Mouse (Mus musculus): ENCODE measurements at regions not wholly inside any gene's neighbourhood (a gene's known extent, or its start where the extent isn't known, plus 50 kb on each side); places are given as distances from the start of the nearest gene placed in this dataset.
A peak's percentile ranks its signal among the peaks of the same experiment; 100 is the strongest.

- WGBS: 31% methylated on average over 1 of the region's 1 CpGs
- DNase-seq: no peak
- Histone ChIP-seq H3K27ac (ENCODE audit: insufficient read depth, low read length) (no peak overlapping the region), H3K4me1 (ENCODE audit: control insufficient read depth, insufficient read depth, low read length) (no peaks in the 10 kb centered on the region), H3K4me3 (replicated peaks; ENCODE audit: insufficient read depth, low read depth, low read length) (no peak overlapping the region), H3K27me3 (ENCODE audit: control insufficient read depth, insufficient read depth, low read length) (no peaks in the 10 kb centered on the region)
- no peak for TF ChIP-seq POLR2A (IDR thresholded peaks at IDR 0.05; ENCODE audit: borderline replicate concordance, insufficient read depth, low read length)
- TF ChIP-seq CTCF (IDR thresholded peaks at IDR 0.05; ENCODE audit: borderline replicate concordance, insufficient read depth, low read depth, low read length): no peak
These were observed 314.3 kb downstream of the Fam19a4 start for GRCm38 (mm10) chr6:96745906-96746305.

- Histone ChIP-seq H3K27me3 (ENCODE audit: control insufficient read depth, insufficient read depth, low read length) (no peaks in the 10 kb centered on the region), H3K4me3 (replicated peaks; ENCODE audit: insufficient read depth, low read depth, low read length) (no peak overlapping the region), H3K4me1 (ENCODE audit: control insufficient read depth, insufficient read depth, low read length) (no peaks in the 10 kb centered on the region), H3K27ac (ENCODE audit: insufficient read depth, low read length) (no peak overlapping the region)
- no peak for TF ChIP-seq POLR2A (IDR thresholded peaks at IDR 0.05; ENCODE audit: borderline replicate concordance, insufficient read depth, low read length)
- TF ChIP-seq CTCF (IDR thresholded peaks at IDR 0.05; ENCODE audit: borderline replicate concordance, insufficient read depth, low read depth, low read length): no peak
- DNase-seq: no peak
- 84% methylated on average over 2 of the region's 2 CpGs for WGBS
These were observed 343.3 kb downstream of the Fam19a4 start for GRCm38 (mm10) chr6:96716931-96717330.

GRCm38 (mm10) chr6:96709761-96710160 is 350.5 kb downstream of the Fam19a4 start:
- peak in 1 of 2 experiments; percentile 2 for DNase-seq
- TF ChIP-seq POLR2A (IDR thresholded peaks at IDR 0.05; ENCODE audit: borderline replicate concordance, insufficient read depth, low read length) (no peak), CTCF (IDR thresholded peaks at IDR 0.05; ENCODE audit: borderline replicate concordance, insufficient read depth, low read depth, low read length) (no peak)
- WGBS: 47% methylated on average over 2 of the region's 2 CpGs

More at GRCm38 (mm10) chr6:96709761-96710160, 350.5 kb downstream of the Fam19a4 start:
- no peaks in the 10 kb centered on the region for H3K4me1 ChIP-seq (ENCODE audit: control insufficient read depth, insufficient read depth, low read length)
- H3K27me3 ChIP-seq (ENCODE audit: control insufficient read depth, insufficient read depth, low read length): no peaks in the 10 kb centered on the region
- H3K27ac ChIP-seq (ENCODE audit: insufficient read depth, low read length): no peak overlapping the region
- H3K4me3 ChIP-seq (replicated peaks; ENCODE audit: insufficient read depth, low read depth, low read length): no peak overlapping the region
